Mouse (Mus musculus): ENCODE measurements at regions not wholly inside any gene's neighbourhood (a gene's known extent, or its start where the extent isn't known, plus 50 kb on each side); places are given as distances from the start of the nearest gene placed in this dataset.

GRCm38 (mm10) chr12:68910590-68910989 lies 248.4 kb downstream of the Rps29 start:
- TF ChIP-seq EP300 (IDR thresholded peaks at IDR 0.05) (peak; percentile 51; the same call in 1 of the 2 replicates), CTCF (IDR thresholded peaks at IDR 0.05) (no peak)
